Mouse (Mus musculus) lung, embryonic 16.5 days (tissue): Measurements from ENCODE around the gene Entpd3. TPM values are rescaled to one million over a fixed set of nuclear protein-coding genes. Genes with fewer than 3 reads are reported as not detected.
A peak's percentile ranks its signal among the peaks of the same experiment; 100 is the strongest.

Source experiments
- ATAC-seq: fragments of 200-750 bp; cut with Nextera tagmentation; 2 replicates; pipeline ENCODE4 v1.8.0; 2017; ENCODE audit warnings: low read depth, mild to moderate bottlenecking, moderate library complexity
- H3K27ac ChIP-seq: fragments of 300-500 bp; sonication (generic); 2 replicates; pipeline ENCODE4 v1.5.1; 2014; ENCODE audit warnings: mild to moderate bottlenecking, control low read depth, low read length
- H3K27me3 ChIP-seq: fragments of 300-500 bp; sonication (generic); 2 replicates; pipeline ENCODE4 v1.6.1; 2014; ENCODE audit warnings: low read depth, low read length, mixed read lengths; ENCODE audit not compliant: control insufficient read depth, insufficient read depth
- H3K36me3 ChIP-seq: fragments of 300-500 bp; sonication (generic); 2 replicates; pipeline ENCODE4 v1.6.1; 2014; ENCODE audit warnings: low read length; ENCODE audit not compliant: control insufficient read depth, insufficient read depth
- H3K4me1 ChIP-seq: fragments of 300-500 bp; sonication (generic); replicated peaks from 2 replicates; pipeline ENCODE4 v1.6.1; 2014; ENCODE audit warnings: low read length, mixed read lengths; ENCODE audit not compliant: control insufficient read depth, insufficient read depth
- H3K4me2 ChIP-seq: fragments of 300-500 bp; sonication (generic); 2 replicates; pipeline ENCODE4 v1.6.1; 2014; ENCODE audit warnings: low read depth, low read length, control low read depth
- H3K4me3 ChIP-seq: fragments of 300-500 bp; sonication (generic); 2 replicates; pipeline ENCODE4 v1.5.1; 2014; ENCODE audit warnings: mild to moderate bottlenecking, low read length, control low read depth
- H3K9ac ChIP-seq: fragments of 300-500 bp; sonication (generic); 2 replicates; pipeline ENCODE4 v1.6.1; 2014; ENCODE audit warnings: low read length, control low read depth
- H3K9me3 ChIP-seq: fragments of 300-500 bp; sonication (generic); 2 replicates; pipeline ENCODE4 v1.6.1; 2016; ENCODE audit warnings: low read length; ENCODE audit not compliant: control insufficient read depth
- WGBS: fragments of 180-500 bp; shearing (Covaris S2); extraction: QIAGEN DNeasy Blood & Tissue Kit; methylation state at CpG from one replicate; pipeline ENCODE4 v1.1.7; 2014; 5-methylcytosine and 5-hydroxymethylcytosine counted together
- polyA plus RNA-seq: library from polyadenylated mRNA; unstranded; fragments of >200 nt; fragmentation: Nextera tagmentation; extraction: Ambion mirVana; gene quantifications from 2 replicates; pipeline ENCODE4 v1.2.1, GENCODE M21; 2015

Entpd3 gene
- polyA plus RNA-seq, 1 experiment from 2014 or later: 9.3 TPM

DNA sequence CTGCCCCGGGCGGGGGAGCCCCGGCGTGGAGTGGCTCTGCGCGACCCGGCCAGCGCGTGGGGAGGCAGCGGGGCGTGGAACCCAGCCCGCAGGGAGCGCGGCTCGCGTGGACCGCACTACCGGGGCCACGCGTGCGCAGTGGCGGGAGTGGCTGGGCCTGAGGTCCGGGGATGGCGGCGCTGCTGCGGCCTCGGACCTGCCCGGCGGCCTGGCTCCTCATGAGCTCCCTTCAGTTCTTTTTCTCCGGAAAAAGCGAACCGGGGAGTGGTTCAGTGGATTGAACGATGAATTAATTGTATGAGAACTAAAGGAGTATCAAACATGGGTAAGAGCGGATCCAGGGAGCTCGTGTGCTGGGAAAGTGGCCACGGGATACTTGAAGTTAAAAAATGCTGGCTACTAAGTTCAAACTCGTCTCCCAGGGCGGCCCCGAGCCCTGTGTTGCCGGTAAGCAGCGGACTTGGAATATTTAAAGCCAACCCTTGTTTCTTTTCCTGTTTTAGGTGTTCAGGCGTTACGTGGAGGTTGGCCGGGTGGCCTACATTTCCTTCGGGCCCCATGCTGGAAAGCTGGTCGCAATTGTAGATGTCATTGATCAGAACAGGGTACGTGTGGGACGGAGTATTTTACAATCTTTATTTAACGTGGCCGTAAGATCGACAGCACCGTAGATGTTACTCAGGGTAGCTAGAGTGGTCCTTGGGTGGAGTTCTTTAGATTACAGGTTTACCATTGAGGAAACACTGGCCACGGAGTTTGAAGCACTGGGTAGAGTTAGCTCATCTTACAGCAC, 32.2 kb downstream of the Entpd3 start:
- peak; percentile 80 for ATAC-seq
- Histone ChIP-seq H3K4me2 (peak overlapping the region; percentile 94), H3K4me3 (peak overlapping the region; percentile 68), H3K36me3 (peaks cover 27% of the 10 kb centered on the region), H3K27me3 (no peaks in the 10 kb centered on the region), H3K27ac (peak overlapping the region; percentile 75), H3K9me3 (no peaks in the 10 kb centered on the region), H3K4me1 (peaks cover 14% of the 10 kb centered on the region), H3K9ac (peak overlapping the region; percentile 91)
- under 1% methylated on average over 48 of the region's 53 CpGs for WGBS

- peaks cover 13% of the 10 kb centered on the region for H3K4me1 ChIP-seq
- no peaks in the 10 kb centered on the region for H3K27me3 ChIP-seq
- H3K9ac ChIP-seq: no peak overlapping the region
- peaks cover 27% of the 10 kb centered on the region for H3K36me3 ChIP-seq
- no peak overlapping the region for H3K27ac ChIP-seq
- H3K4me2 ChIP-seq: no peak overlapping the region
- 56% methylated on average over 6 of the region's 6 CpGs for WGBS
- no peak for ATAC-seq
- no peaks in the 10 kb centered on the region for H3K9me3 ChIP-seq
- no peak overlapping the region for H3K4me3 ChIP-seq
These were observed 36.4 kb downstream of the Entpd3 start for GRCm38 (mm10) chr9:120575748-120576661.

GRCm38 (mm10) chr9:120576662-120577013, 37.0 kb downstream of the Entpd3 start:
- Histone ChIP-seq H3K9me3 (no peaks in the 10 kb centered on the region), H3K4me1 (peaks cover 13% of the 10 kb centered on the region), H3K9ac (no peak overlapping the region), H3K27me3 (no peaks in the 10 kb centered on the region), H3K4me2 (peak overlapping the region; percentile 87), H3K4me3 (peak overlapping the region; percentile 71), H3K36me3 (peaks cover 27% of the 10 kb centered on the region), H3K27ac (0 out of 2 replicates have a peak overlapping the region, but pooled peaks have one; percentile 12)
- 0 out of 2 replicates have a peak, but pooled peaks have one; percentile 2 for ATAC-seq
- 8% methylated on average over 4 of the region's 4 CpGs for WGBS

- peak; percentile 93 for ATAC-seq
These were observed 37.6 kb downstream of the Entpd3 start for GRCm38 (mm10) chr9:120577133-120577651.

DNA sequence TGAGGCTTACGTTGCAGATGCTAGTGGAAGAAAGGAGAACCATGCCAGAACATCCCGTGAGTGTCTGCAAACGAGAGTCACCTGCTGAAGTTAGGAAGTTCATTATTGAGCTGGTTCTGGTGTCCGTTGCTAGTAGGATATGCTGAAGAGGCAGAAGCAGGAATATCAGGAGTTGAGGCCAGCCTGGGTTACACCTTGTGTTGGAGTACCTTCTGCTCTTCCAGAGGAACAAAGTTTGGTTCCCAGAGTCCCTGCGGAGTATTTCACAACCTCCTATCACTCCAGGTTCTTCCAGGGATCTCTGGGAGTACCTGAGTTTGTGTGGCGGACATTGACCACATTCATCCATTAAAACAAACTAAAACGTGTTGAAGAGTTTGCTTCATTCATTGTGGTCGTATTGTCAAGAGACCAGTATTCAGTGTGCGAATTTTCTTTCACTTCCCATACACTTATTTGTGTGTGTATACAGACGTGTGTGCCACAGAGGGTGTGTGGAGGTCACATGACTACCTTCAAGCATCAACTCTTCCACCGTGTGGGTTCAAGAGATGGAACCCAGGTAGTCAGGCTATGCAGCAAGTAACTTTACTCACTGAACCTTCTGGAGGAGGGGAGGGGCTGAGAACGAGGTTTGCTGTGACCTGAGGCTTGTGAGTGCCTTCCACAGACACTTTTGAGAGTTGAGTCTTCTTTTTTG, 38.2 kb downstream of the Entpd3 start:
- no peaks in the 10 kb centered on the region for H3K27me3 ChIP-seq
- peaks cover 24% of the 10 kb centered on the region for H3K36me3 ChIP-seq
- peak overlapping the region; percentile 91 for H3K9ac ChIP-seq
- peak overlapping the region; percentile 87 for H3K4me2 ChIP-seq
- no peaks in the 10 kb centered on the region for H3K9me3 ChIP-seq
- WGBS: 39% methylated on average over 12 of the region's 12 CpGs
- peak overlapping the region; percentile 53; the same call in 1 of the 2 replicates for H3K27ac ChIP-seq
- no peak for ATAC-seq
- H3K4me1 ChIP-seq: peaks cover 12% of the 10 kb centered on the region
- H3K4me3 ChIP-seq: peak overlapping the region; percentile 71

More at GRCm38 (mm10) chr9:120577133-120577651, 37.6 kb downstream of the Entpd3 start:
- under 1% methylated on average over 43 of the region's 43 CpGs for WGBS
- H3K4me1 ChIP-seq: peaks cover 14% of the 10 kb centered on the region
- H3K27ac ChIP-seq: peak overlapping the region; percentile 53
- H3K4me3 ChIP-seq: peak overlapping the region; percentile 71
- peak overlapping the region; percentile 87 for H3K4me2 ChIP-seq
- peaks cover 27% of the 10 kb centered on the region for H3K36me3 ChIP-seq
- H3K27me3 ChIP-seq: no peaks in the 10 kb centered on the region
- H3K9me3 ChIP-seq: no peaks in the 10 kb centered on the region
- peak overlapping the region; percentile 91 for H3K9ac ChIP-seq

- Histone ChIP-seq H3K27ac (no peak overlapping the region), H3K27me3 (no peaks in the 10 kb centered on the region), H3K36me3 (peaks cover 20% of the 10 kb centered on the region), H3K9me3 (no peaks in the 10 kb centered on the region), H3K9ac (no peak overlapping the region), H3K4me2 (no peak overlapping the region), H3K4me3 (no peak overlapping the region), H3K4me1 (peaks cover 16% of the 10 kb centered on the region)
- no peak for ATAC-seq
- WGBS: 37% methylated on average over 6 of the region's 6 CpGs
These were observed 39.1 kb downstream of the Entpd3 start for GRCm38 (mm10) chr9:120578701-120579100.

DNA sequence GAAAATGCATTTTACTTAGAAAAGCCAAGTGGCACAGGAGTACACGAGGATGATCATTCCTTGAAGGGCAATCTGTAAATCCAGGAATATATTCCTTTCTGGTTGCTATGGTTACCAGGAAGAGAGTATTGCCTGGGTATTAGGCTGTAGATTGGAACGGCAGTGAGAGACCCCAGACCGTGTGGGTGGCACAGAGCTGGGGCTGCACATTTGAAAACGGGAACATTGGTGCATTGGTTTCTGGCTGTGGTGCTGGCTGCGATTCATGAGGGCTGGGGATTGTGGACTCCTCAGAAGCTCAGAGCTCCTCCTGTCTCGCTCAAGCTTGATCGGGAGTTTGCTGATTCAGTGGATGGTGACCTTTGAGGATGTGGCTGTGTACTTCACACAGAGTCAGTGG, 40.2 kb downstream of the Entpd3 start:
- Histone ChIP-seq H3K36me3 (peaks cover 12% of the 10 kb centered on the region), H3K27ac (no peak overlapping the region), H3K27me3 (no peaks in the 10 kb centered on the region), H3K4me1 (peaks cover 16% of the 10 kb centered on the region), H3K4me3 (no peak overlapping the region), H3K9me3 (no peaks in the 10 kb centered on the region), H3K9ac (no peak overlapping the region), H3K4me2 (no peak overlapping the region)
- ATAC-seq: no peak
- WGBS: 69% methylated on average over 7 of the region's 7 CpGs

DNA sequence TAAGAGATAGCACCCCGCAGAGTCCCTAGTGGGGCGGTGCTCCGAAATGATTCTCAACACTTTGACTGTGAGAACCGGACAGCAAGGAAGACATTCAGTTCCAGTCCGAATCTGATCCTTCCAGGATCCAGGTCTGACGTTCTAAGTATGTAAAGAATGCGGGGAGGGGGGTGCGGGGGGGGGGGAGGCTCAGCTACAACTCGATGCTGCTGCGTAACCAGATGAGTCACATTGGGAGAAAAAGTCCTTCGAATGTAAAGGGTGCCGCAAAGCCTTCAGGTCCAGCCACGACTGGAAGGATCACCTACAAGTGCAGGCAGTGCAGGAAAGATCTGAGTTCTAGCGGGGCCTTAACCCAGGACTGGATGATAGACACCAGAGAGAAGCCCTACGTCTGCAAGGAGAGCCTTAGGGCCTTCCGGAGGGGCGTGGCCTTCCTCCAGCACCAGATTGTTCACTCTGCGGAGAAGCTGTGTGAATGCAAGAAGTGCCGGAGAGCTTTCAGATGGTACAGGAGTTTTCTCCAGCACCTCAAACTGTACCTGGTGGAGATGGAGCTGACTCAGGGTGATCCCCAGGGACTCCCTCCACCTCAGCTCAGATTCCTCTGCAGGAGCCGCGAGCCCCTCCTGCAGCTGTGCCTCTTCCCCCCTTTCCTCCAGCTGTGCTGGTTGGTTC, 42.5 kb downstream of the Entpd3 start:
- Histone ChIP-seq H3K9me3 (no peaks in the 10 kb centered on the region), H3K9ac (peak overlapping the region; percentile 74), H3K36me3 (no peaks in the 10 kb centered on the region), H3K4me1 (peaks cover 16% of the 10 kb centered on the region), H3K4me3 (peak overlapping the region; percentile 51), H3K27ac (peak overlapping the region; percentile 82), H3K4me2 (peak overlapping the region; percentile 94), H3K27me3 (no peaks in the 10 kb centered on the region)
- 12% methylated on average over 21 of the region's 21 CpGs for WGBS
- peak; percentile 81 for ATAC-seq
